Mouse (Mus musculus): ENCODE measurements around the gene Ephb1.

- no peak for TF ChIP-seq GATA1 (IDR thresholded peaks at IDR 0.05; ENCODE audit: borderline replicate concordance, low read length)
- TF ChIP-seq FLI1 (IDR thresholded peaks at IDR 0.05; ENCODE audit: low read length), result no peak
Observed at GRCm38 (mm10) chr9:102066601-102067000, 287.9 kb downstream of the Ephb1 start.

All from megakaryocyte, embryonic 14.5 days (primary cell).